Mouse (Mus musculus): ENCODE results near the gene Gba. TPM values are rescaled to one million over a fixed set of nuclear protein-coding genes. Genes with fewer than 3 reads are reported as not detected.

The Gba gene
- total and polyA plus RNA-seq, 3 experiments = 63.6 to 65.3 (median 64.1) TPM

- H3K4me3 ChIP-seq (replicated peaks in 1 of 3; ENCODE audit: low read depth in 2 of 3, low read length in 2 of 3, poor library complexity in 1 of 3) = no peak overlapping the region
- peaks cover 0 to 24% of the 10 kb centered on the region in 2 experiments for H3K36me3 ChIP-seq (replicated peaks in 1 of 2; ENCODE audit: control insufficient read depth in 1 of 2, insufficient read depth in 1 of 2, low read length in 1 of 2)
- H3K79me2 ChIP-seq (replicated peaks; ENCODE audit: control insufficient read depth, extremely low read depth, insufficient read depth, poor library complexity, severe bottlenecking) = no peaks in the 10 kb centered on the region
- DNase-seq (ENCODE audit: extremely low read depth) = no peak
- TF ChIP-seq MXI1 (IDR thresholded peaks at IDR 0.05; ENCODE audit: low read depth, low read length) (no peak), CTCF (conservative IDR thresholded peaks at IDR 0.05 in 1 of 2, IDR thresholded peaks at IDR 0.05 in 1 of 2; ENCODE audit: low read depth in 2 of 2, low read length in 2 of 2) (no peak), ZKSCAN1 (IDR thresholded peaks at IDR 0.05; ENCODE audit: borderline replicate concordance, low read depth, low read length) (no peak), SIN3A (IDR thresholded peaks at IDR 0.05; ENCODE audit: low read length) (no peak), USF2 (conservative IDR thresholded peaks at IDR 0.05; ENCODE audit: low read depth, low read length) (no peak), ELF1 (IDR thresholded peaks at IDR 0.05; ENCODE audit: low read depth, low read length) (no peak), RAD21 (IDR thresholded peaks at IDR 0.05; ENCODE audit: low read depth, low read length) (no peak), EP300 (IDR thresholded peaks at IDR 0.05; ENCODE audit: low read length) (no peak), RCOR1 (conservative IDR thresholded peaks at IDR 0.05; ENCODE audit: low read depth, low read length) (no peak), POLR2AphosphoS2 (IDR thresholded peaks at IDR 0.05; ENCODE audit: low read depth, low read length) (no peak), TCF12 (IDR thresholded peaks at IDR 0.05; ENCODE audit: low read depth, low read length) (no peak), MAX (IDR thresholded peaks at IDR 0.05; ENCODE audit: low read length) (no peak), IRF4 (IDR thresholded peaks at IDR 0.05; ENCODE audit: low read depth, low read length) (no peak), E2F4 (IDR thresholded peaks at IDR 0.05; ENCODE audit: insufficient replicate concordance, low read depth, low read length) (no peak), BHLHE40 (IDR thresholded peaks at IDR 0.05; ENCODE audit: low read depth, low read length) (no peak), PAX5 (IDR thresholded peaks at IDR 0.05; ENCODE audit: low read length) (no peak), USF1 (IDR thresholded peaks at IDR 0.05; ENCODE audit: low read depth, low read length) (no peak), HCFC1 (IDR thresholded peaks at IDR 0.05; ENCODE audit: low read depth, low read length) (no peak), ZC3H11A (IDR thresholded peaks at IDR 0.05; ENCODE audit: low read depth, low read length) (no peak)
- in situ Hi-C loops (cut with MboI; ENCODE audit: low pct_ligation_motif_present, low pct_unique_long_range_greater_than_20kb, low sequenced_read_pairs) (no loop called here), dilution Hi-C loops (cut with MboI; ENCODE audit: extremely low pct_ligation_motif_present, extremely low pct_unique_long_range_greater_than_20kb, low sequenced_read_pairs) (no loop called here)
- H3K9me3 ChIP-seq (replicated peaks; ENCODE audit: low read length) = no peaks in the 10 kb centered on the region
- no peak overlapping the region for H3K27ac ChIP-seq (ENCODE audit: insufficient read depth, low read depth)
- no peak overlapping the region for H3K9ac ChIP-seq (ENCODE audit: insufficient read depth, low read depth)
- peaks cover 2 to 18% of the 10 kb centered on the region in 2 experiments; a peak in 3 of 4 replicates for H3K4me1 ChIP-seq (ENCODE audit: control insufficient read depth in 1 of 2, insufficient read depth in 2 of 2)
- no peaks in the 10 kb centered on the region for H3K27me3 ChIP-seq (replicated peaks)
- no peak overlapping the region for H3K4me2 ChIP-seq (ENCODE audit: insufficient read depth, low read depth, poor library complexity, severe bottlenecking)
Observed at GRCm38 (mm10) chr3:89225918-89226317, 23.2 kb downstream of the Gba start.

DNA sequence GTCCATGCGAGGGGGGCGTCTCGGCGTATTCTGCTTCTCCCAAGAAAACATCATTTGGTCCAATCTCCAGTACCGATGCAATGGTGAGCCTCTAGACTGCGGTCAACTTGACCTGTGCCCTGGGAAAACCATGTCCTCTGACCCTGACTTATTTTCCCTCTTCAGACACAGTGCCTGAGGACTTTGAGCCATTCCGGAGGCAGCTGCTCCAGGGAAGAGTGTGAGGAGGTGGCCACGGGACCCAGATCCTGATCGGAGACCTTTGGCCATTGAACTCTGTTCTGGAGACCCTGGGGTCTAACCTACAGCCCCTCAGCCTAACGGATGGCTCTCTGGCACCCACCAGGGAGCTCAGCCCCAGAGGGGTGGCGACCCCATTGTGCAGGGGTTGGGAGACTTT is 23.6 kb downstream of the Gba start:
- in situ Hi-C loops (cut with MboI; ENCODE audit: low pct_ligation_motif_present, low pct_unique_long_range_greater_than_20kb, low sequenced_read_pairs) (no loop called here), dilution Hi-C loops (cut with MboI; ENCODE audit: extremely low pct_ligation_motif_present, extremely low pct_unique_long_range_greater_than_20kb, low sequenced_read_pairs) (no loop called here)
- Histone ChIP-seq H3K27ac (ENCODE audit: insufficient read depth, low read depth) (no peak overlapping the region), H3K27me3 (replicated peaks) (no peaks in the 10 kb centered on the region), H3K4me2 (ENCODE audit: insufficient read depth, low read depth, poor library complexity, severe bottlenecking) (no peak overlapping the region), H3K79me2 (replicated peaks; ENCODE audit: control insufficient read depth, extremely low read depth, insufficient read depth, poor library complexity, severe bottlenecking) (no peaks in the 10 kb centered on the region), H3K9ac (ENCODE audit: insufficient read depth, low read depth) (no peak overlapping the region), H3K9me3 (replicated peaks; ENCODE audit: low read length) (no peaks in the 10 kb centered on the region), H3K36me3 (replicated peaks in 1 of 2; ENCODE audit: control insufficient read depth in 1 of 2, insufficient read depth in 1 of 2, low read length in 1 of 2) (peaks cover 0 to 22% of the 10 kb centered on the region in 2 experiments), H3K4me3 (replicated peaks in 1 of 3; ENCODE audit: low read depth in 2 of 3, low read length in 2 of 3, poor library complexity in 1 of 3) (no peak overlapping the region), H3K4me1 (ENCODE audit: control insufficient read depth in 1 of 2, insufficient read depth in 2 of 2) (peaks cover 3 to 22% of the 10 kb centered on the region in 2 experiments)
- no peak for DNase-seq (ENCODE audit: extremely low read depth)
- TF ChIP-seq POLR2AphosphoS2 (IDR thresholded peaks at IDR 0.05; ENCODE audit: low read depth, low read length) = no peak
- TF ChIP-seq UBTF (IDR thresholded peaks at IDR 0.05; ENCODE audit: low read depth, low read length) = no peak
- no peak for TF ChIP-seq KAT2A (IDR thresholded peaks at IDR 0.05; ENCODE audit: insufficient replicate concordance, low read length)
- TF ChIP-seq ZMIZ1 (IDR thresholded peaks at IDR 0.05; ENCODE audit: low read depth, low read length) = no peak
- no peak for TF ChIP-seq SIN3A (IDR thresholded peaks at IDR 0.05; ENCODE audit: low read length)
- TF ChIP-seq EP300 (IDR thresholded peaks at IDR 0.05; ENCODE audit: low read length) = no peak
- TF ChIP-seq MEF2A (IDR thresholded peaks at IDR 0.05; ENCODE audit: borderline replicate concordance, low read depth, low read length) = no peak
- TF ChIP-seq BHLHE40 (IDR thresholded peaks at IDR 0.05; ENCODE audit: low read depth, low read length) = no peak
- no peak for TF ChIP-seq TCF12 (IDR thresholded peaks at IDR 0.05; ENCODE audit: low read depth, low read length)
- TF ChIP-seq CHD1 (IDR thresholded peaks at IDR 0.05; ENCODE audit: low read depth, low read length) = no peak

All from CH12.LX (cell line).